Mouse (Mus musculus) liver, postnatal 0 days (tissue): Measurements from ENCODE around the gene Kcnt1. TPM values are rescaled to one million over a fixed set of nuclear protein-coding genes. Genes with fewer than 3 reads are reported as not detected.

Experiments
- ATAC-seq: fragments of 200-750 bp; cut with Nextera tagmentation; 2 replicates; pipeline ENCODE4 v1.8.0; 2017; ENCODE audit warnings: mild to moderate bottlenecking, moderate library complexity
- DNase-seq: peaks from one replicate; pipeline ENCODE4 v3.0.0-alpha.2; 2016
- H3K27ac ChIP-seq: fragments of 300-500 bp; sonication (generic); 2 replicates; pipeline ENCODE4 v1.5.1; 2014; ENCODE audit warnings: antibody characterized with exemption, moderate library complexity, mild to moderate bottlenecking, low read depth
- H3K27me3 ChIP-seq: fragments of 300-500 bp; sonication (generic); 2 replicates; pipeline ENCODE4 v1.6.1; 2014; ENCODE audit warnings: low read length, control low read depth, mixed read lengths; ENCODE audit not compliant: insufficient read depth
- H3K36me3 ChIP-seq: fragments of 300-500 bp; sonication (generic); replicated peaks from 2 replicates; pipeline ENCODE4 v1.6.1; 2014; ENCODE audit warnings: mild to moderate bottlenecking, control low read depth, low read length, moderate library complexity, mixed read lengths; ENCODE audit not compliant: insufficient read depth
- H3K4me1 ChIP-seq: fragments of 300-500 bp; sonication (generic); 2 replicates; pipeline ENCODE4 v1.6.1; 2014; ENCODE audit warnings: antibody characterized with exemption, mild to moderate bottlenecking, control low read depth; ENCODE audit not compliant: insufficient read depth
- H3K4me2 ChIP-seq: fragments of 300-500 bp; sonication (generic); 2 replicates; pipeline ENCODE4 v1.6.1; 2014; ENCODE audit warnings: low read depth, mild to moderate bottlenecking, low read length, moderate library complexity, mixed read lengths
- H3K4me3 ChIP-seq: fragments of 300-500 bp; sonication (generic); 2 replicates; pipeline ENCODE4 v1.5.1; 2014; ENCODE audit warnings: low read depth, low read length
- H3K9ac ChIP-seq: fragments of 300-500 bp; sonication (generic); replicated peaks from 2 replicates; pipeline ENCODE4 v1.6.1; 2014; ENCODE audit warnings: mild to moderate bottlenecking, moderate library complexity
- H3K9me3 ChIP-seq: fragments of 300-500 bp; sonication (generic); 2 replicates; pipeline ENCODE4 v1.6.1; 2016; ENCODE audit warnings: mild to moderate bottlenecking, control low read depth, low read length, mixed read lengths
- CTCF ChIP-seq: sonication (generic); IDR thresholded peaks from 2 replicates; pipeline ENCODE4 v1.5.1; 2016; ENCODE audit warnings: antibody characterized with exemption, low read depth
- EP300 ChIP-seq: IDR thresholded peaks from 2 replicates; pipeline ENCODE4 v1.6.1; 2016; ENCODE audit warnings: antibody characterized with exemption, low read depth, mild to moderate bottlenecking
- WGBS: fragments of 180-500 bp; shearing (Covaris S2); extraction: QIAGEN DNeasy Blood & Tissue Kit; methylation state at CpG from one replicate; pipeline ENCODE4 v1.1.7; 2014; ENCODE audit not compliant: insufficient replicate concordance; 5-methylcytosine and 5-hydroxymethylcytosine counted together
- polyA plus RNA-seq: library from polyadenylated mRNA; unstranded; fragments of >200 nt; fragmentation: Nextera tagmentation; extraction: Ambion mirVana; gene quantifications from 2 replicates; pipeline ENCODE4 v1.2.1, GENCODE M21; 2015

The Kcnt1 gene
- polyA plus RNA-seq, 1 experiment from 2014 or later, result 0.11 TPM

DNA sequence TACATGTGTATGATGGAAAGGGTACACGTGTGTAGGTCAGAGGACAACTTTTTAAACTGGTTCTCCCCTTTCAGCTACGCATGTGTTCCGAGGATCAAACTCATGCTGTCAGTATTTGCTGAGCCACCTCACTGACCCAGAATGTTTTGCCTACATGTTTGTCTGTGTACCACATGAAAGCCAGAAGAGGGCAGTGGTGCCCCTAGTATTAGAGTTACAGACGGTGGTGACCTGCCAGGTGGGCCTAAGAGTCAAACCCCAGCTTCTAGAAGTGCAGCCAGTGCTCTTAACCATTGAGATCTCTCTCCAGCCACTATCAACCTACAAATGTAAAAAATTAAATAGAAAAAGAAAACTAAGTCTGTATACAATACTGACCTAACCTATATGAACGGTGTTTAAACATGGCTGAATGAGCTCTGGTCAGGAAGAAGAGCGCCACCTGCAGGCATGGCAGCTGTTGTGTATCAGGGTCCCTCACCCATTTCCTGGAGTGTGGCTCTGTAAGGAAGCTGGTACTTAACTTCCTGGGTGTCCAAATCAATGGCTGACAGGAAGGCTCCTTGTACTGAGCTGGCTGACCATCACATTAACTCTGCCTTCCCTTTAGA lies 67.8 kb downstream of the Kcnt1 start:
- 81% methylated on average over 6 of the region's 6 CpGs for WGBS
- H3K4me3 ChIP-seq, result no peak overlapping the region
- H3K27ac ChIP-seq, result no peak overlapping the region
- H3K9me3 ChIP-seq, result no peaks in the 10 kb centered on the region
- H3K4me2 ChIP-seq, result no peak overlapping the region
- no peak overlapping the region for H3K9ac ChIP-seq
- H3K36me3 ChIP-seq, result peaks cover 47% of the 10 kb centered on the region
- TF ChIP-seq EP300 (no peak), CTCF (peak; percentile 68)
- DNase-seq (peak; percentile 65), ATAC-seq (no peak)
- H3K27me3 ChIP-seq, result no peaks in the 10 kb centered on the region
- H3K4me1 ChIP-seq, result no peaks in the 10 kb centered on the region

DNA sequence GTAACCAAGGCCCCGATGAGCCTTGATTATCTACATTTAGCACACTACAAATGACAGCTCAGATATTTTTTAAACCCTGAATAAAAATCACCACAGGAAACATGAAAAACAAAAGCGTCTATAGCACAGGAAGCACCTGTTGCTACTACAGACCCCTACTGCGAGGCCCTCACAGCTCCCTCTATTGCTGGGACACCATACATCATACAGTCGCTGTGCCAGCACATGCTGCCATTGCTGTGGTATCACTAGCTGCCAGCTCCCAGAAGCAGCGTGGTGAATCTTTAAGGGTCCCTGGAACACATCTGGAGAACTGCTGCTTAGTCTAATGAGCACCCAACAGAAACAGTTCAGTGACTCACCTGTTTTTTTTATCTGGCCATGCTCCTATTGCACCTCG lies 77.0 kb downstream of the Kcnt1 start:
- ATAC-seq (no peak), DNase-seq (no peak)
- Histone ChIP-seq H3K27ac (no peak overlapping the region), H3K4me3 (no peak overlapping the region), H3K4me2 (no peak overlapping the region), H3K9ac (no peak overlapping the region), H3K4me1 (no peaks in the 10 kb centered on the region), H3K27me3 (no peaks in the 10 kb centered on the region), H3K9me3 (no peaks in the 10 kb centered on the region), H3K36me3 (peaks cover 58% of the 10 kb centered on the region)
- 51% methylated on average over 6 of the region's 6 CpGs for WGBS
- TF ChIP-seq EP300 (no peak), CTCF (peak; percentile 25)

- 91% methylated on average over 2 of the region's 2 CpGs for WGBS
- TF ChIP-seq EP300, result no peak
- no peak for TF ChIP-seq CTCF
- Histone ChIP-seq H3K36me3 (peaks cover 37% of the 10 kb centered on the region), H3K27ac (no peak overlapping the region), H3K4me2 (no peak overlapping the region), H3K4me1 (no peaks in the 10 kb centered on the region), H3K9me3 (no peaks in the 10 kb centered on the region), H3K9ac (no peak overlapping the region), H3K27me3 (no peaks in the 10 kb centered on the region), H3K4me3 (no peak overlapping the region)
- DNase-seq, result no peak
- ATAC-seq, result no peak
These were observed 80.3 kb downstream of the Kcnt1 start for GRCm38 (mm10) chr2:25943822-25944221.

DNA sequence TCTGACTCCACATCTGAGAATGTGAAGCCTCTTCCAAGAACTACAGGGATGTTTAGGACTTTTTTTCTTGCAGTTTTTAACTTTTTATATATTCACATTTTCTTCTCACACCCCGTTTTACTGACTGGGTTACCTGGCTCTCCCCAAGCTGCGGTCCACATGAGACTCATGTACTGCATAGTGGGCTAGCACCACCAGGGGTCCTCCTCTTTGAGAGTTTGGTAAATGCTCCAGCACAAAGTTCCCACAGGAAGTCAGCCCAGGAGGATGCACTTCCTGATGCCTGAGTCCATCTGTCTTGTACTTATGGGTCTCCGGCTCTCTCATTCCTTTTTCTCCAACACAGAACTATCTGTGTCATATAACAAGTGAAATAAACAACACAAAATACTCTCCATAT lies 84.4 kb downstream of the Kcnt1 start:
- peak; percentile 21 for DNase-seq
- no peak for ATAC-seq
- peaks cover 28% of the 10 kb centered on the region for H3K36me3 ChIP-seq

GRCm38 (mm10) chr2:25949291-25949690 lies 85.8 kb downstream of the Kcnt1 start:
- Histone ChIP-seq H3K36me3 (peaks cover 17% of the 10 kb centered on the region), H3K4me2 (no peak overlapping the region), H3K27me3 (no peaks in the 10 kb centered on the region), H3K9ac (no peak overlapping the region), H3K9me3 (no peaks in the 10 kb centered on the region), H3K27ac (no peak overlapping the region), H3K4me3 (no peak overlapping the region), H3K4me1 (no peaks in the 10 kb centered on the region)
- TF ChIP-seq CTCF (no peak), EP300 (no peak)
- no peak for DNase-seq
- WGBS, result 94% methylated on average over 3 of the region's 3 CpGs
- ATAC-seq, result no peak

More for the DNA sequence above, 84.4 kb downstream of the Kcnt1 start:
- TF ChIP-seq EP300 (no peak), CTCF (peak; percentile 45; the same call in 1 of the 2 replicates)
- Histone ChIP-seq H3K9me3 (no peaks in the 10 kb centered on the region), H3K27me3 (no peaks in the 10 kb centered on the region), H3K9ac (no peak overlapping the region), H3K4me2 (no peak overlapping the region), H3K4me3 (no peak overlapping the region), H3K4me1 (no peaks in the 10 kb centered on the region), H3K27ac (no peak overlapping the region)
- WGBS, result 76% methylated on average over 3 of the region's 3 CpGs

Other genes with a start within 250 kb of the Kcnt1 start
- gene Ccdc183, start 246.1 kb upstream of the Kcnt1 start, polyA plus RNA-seq, result 0.19 and 0.28 TPM in 2 replicates
- gene Tmem141, start 241.7 kb upstream of the Kcnt1 start, polyA plus RNA-seq, result 43.3 and 55.1 TPM in 2 replicates
- 95.4 and 100 TPM in 2 replicates for gene Fcna, start 235.7 kb upstream of the Kcnt1 start, polyA plus RNA-seq
- gene Lcn8, start 210.6 kb upstream of the Kcnt1 start, polyA plus RNA-seq, result 0.18 TPM in 1 of 2 replicates, not detected in the other
- gene Lcn5, start 205.8 kb upstream of the Kcnt1 start, polyA plus RNA-seq, result not detected in 2 replicates
- not detected in 2 replicates for gene Lcn6, start 186.9 kb upstream of the Kcnt1 start, polyA plus RNA-seq
- not detected in 2 replicates for gene Lcn10, start 181.0 kb upstream of the Kcnt1 start, polyA plus RNA-seq
- not detected in 2 replicates for gene Obp2a, start 163.7 kb upstream of the Kcnt1 start, polyA plus RNA-seq
- gene Bmyc, start 157.0 kb upstream of the Kcnt1 start, polyA plus RNA-seq, result 9.4 and 10.1 TPM in 2 replicates
- gene Obp2b, start 126.7 kb upstream of the Kcnt1 start, polyA plus RNA-seq, result not detected in 2 replicates
- gene Lcn3, start 98.2 kb upstream of the Kcnt1 start, polyA plus RNA-seq, result not detected in 2 replicates
- not detected in 2 replicates for gene Lcn11, start 86.7 kb upstream of the Kcnt1 start, polyA plus RNA-seq
- not detected in 2 replicates for gene Gm13539, start 81.5 kb upstream of the Kcnt1 start, polyA plus RNA-seq
- gene Glt6d1, start 47.9 kb upstream of the Kcnt1 start, polyA plus RNA-seq, result not detected in 2 replicates
- not detected in 2 replicates for gene Lcn9, start 40.6 kb upstream of the Kcnt1 start, polyA plus RNA-seq
- not detected in 2 replicates for gene Sohlh1, start 16.5 kb upstream of the Kcnt1 start, polyA plus RNA-seq
- 3.1 and 3.3 TPM in 2 replicates for gene Camsap1, start 119.5 kb downstream of the Kcnt1 start, polyA plus RNA-seq
- gene Ubac1, start 158.0 kb downstream of the Kcnt1 start, polyA plus RNA-seq, result 175 and 183 TPM in 2 replicates